In genomic region chr5:115212861-115213260, GRCm38 (mm10) we compare ENCODE assay signal across 19 mouse cellular contexts. TPM values are rescaled to one million over a fixed set of nuclear protein-coding genes. Genes with fewer than 3 reads are reported as not detected.
DNase-seq lines count a peak whose midpoint lies in the region; ATAC-seq and TF ChIP-seq lines count a peak whose summit lies in the region.
"Had no signal": no experiment of that assay in that cellular context is flagged by ENCODE, and none has a peak within 500 bp of the region (broad histone marks: within the 10 kb centered on the region; RNA-seq: fewer than 3 reads in every experiment).

No protein-coding gene starts in this region.

- 48% methylated on average over 4 of the region's 4 CpGs for WGBS in embryonic facial prominence, embryonic 15.5 days
- WGBS in embryonic facial prominence, embryonic 10.5 days, result 68% methylated on average over 4 of the region's 4 CpGs

- H3K9ac ChIP-seq in embryonic facial prominence, embryonic 15.5 days, result no peak overlapping the region
- H3K9ac ChIP-seq: forebrain, embryonic 12.5 days; heart, embryonic 12.5 days; hindbrain, embryonic 14.5 days; intestine, embryonic 15.5 days had no signal

- no peak overlapping the region for H3K4me2 ChIP-seq in embryonic facial prominence, embryonic 15.5 days (replicated peaks)
- H3K4me2 ChIP-seq: forebrain, embryonic 12.5 days; heart, embryonic 12.5 days; hindbrain, embryonic 14.5 days; intestine, embryonic 15.5 days had no signal

- peak; percentile 35; the same call in 1 of the 2 replicates for ATAC-seq in embryonic facial prominence, embryonic 15.5 days (ENCODE audit: insufficient number of reproducible peaks, low FRiP score, low TSS enrichment, low read depth)
- ATAC-seq in Patski, result no peak
- ATAC-seq: intestine, embryonic 15.5 days had no signal

- H3K9me3 ChIP-seq in embryonic facial prominence, embryonic 15.5 days (replicated peaks), result no peaks in the 10 kb centered on the region
- no peaks in the 10 kb centered on the region for H3K9me3 ChIP-seq in embryonic facial prominence, embryonic 10.5 days
- H3K9me3 ChIP-seq: forebrain, embryonic 12.5 days; heart, embryonic 12.5 days; hindbrain, embryonic 10.5 days; intestine, embryonic 15.5 days had no signal

- H3K27ac ChIP-seq in embryonic facial prominence, embryonic 15.5 days (replicated peaks), result no peak overlapping the region
- H3K27ac ChIP-seq in embryonic facial prominence, embryonic 10.5 days (replicated peaks), result no peak overlapping the region
- H3K27ac ChIP-seq in layer of hippocampus, adult 2 months, result peak overlapping the region; percentile 54; the same call in 1 of the 2 replicates
- H3K27ac ChIP-seq: heart, adult 2 months; hindbrain, embryonic 10.5 days; hindbrain, embryonic 14.5 days; intestine, embryonic 15.5 days had no signal

- POLR2A ChIA-PET in Patski (lab: Charles Lee), result interaction anchor here (0.7 kb wide), 1 partner anchor 45 kb away, joined by 3 read pairs; no protein-coding TSS in a partner anchor

- H3K4me1 ChIP-seq in embryonic facial prominence, embryonic 15.5 days, result peaks cover 16% of the 10 kb centered on the region
- H3K4me1 ChIP-seq in embryonic facial prominence, embryonic 10.5 days, result peaks cover 19% of the 10 kb centered on the region
- H3K4me1 ChIP-seq: intestine, embryonic 15.5 days had no signal

- in situ Hi-C loops in Patski (cut with MboI; ENCODE audit: low pct_unique_long_range_greater_than_20kb), result no loop called here

- no peaks in the 10 kb centered on the region for H3K36me3 ChIP-seq in embryonic facial prominence, embryonic 15.5 days
- no peaks in the 10 kb centered on the region for H3K36me3 ChIP-seq in embryonic facial prominence, embryonic 10.5 days (replicated peaks)
- H3K36me3 ChIP-seq: forebrain, embryonic 12.5 days; heart, embryonic 12.5 days; hindbrain, embryonic 10.5 days; intestine, embryonic 15.5 days had no signal

- TF ChIP-seq CTCF in layer of hippocampus, adult 2 months (conservative IDR thresholded peaks at IDR 0.05), result no peak
- TF ChIP-seq CTCF in Patski (IDR thresholded peaks at IDR 0.05), result no peak

- CTCF ChIA-PET in Patski (lab: Charles Lee), result no interaction called here

- no peak for DNase-seq in embryonic facial prominence, embryonic 10.5 days (ENCODE audit: low spot score)
- no peak for DNase-seq in layer of hippocampus, adult 2 months (ENCODE audit: low spot score in 2 of 2)
- no peak for DNase-seq in layer of hippocampus, adult 8-10 months (ENCODE audit: low spot score in 2 of 2)
- peak; percentile 68 for DNase-seq in 3T3-L1 (ENCODE audit: low read depth, low spot score)
- peak; percentile 12 for DNase-seq in Patski (ENCODE audit: low read depth, low spot score)
- no peak for DNase-seq in cerebellum, adult 9-11 months
- DNase-seq in cerebellum, postnatal 14 days, result no peak
- DNase-seq: adrenal gland, postnatal 25 days; cerebellum, adult 2 months; cerebellum, postnatal 36 days; gastrocnemius, postnatal 14 days; heart, adult 2 months; kidney, adult 18-20 months had no signal

- H3K27me3 ChIP-seq in embryonic facial prominence, embryonic 15.5 days, result peaks cover 17% of the 10 kb centered on the region
- H3K27me3 ChIP-seq in embryonic facial prominence, embryonic 10.5 days (replicated peaks; ENCODE audit: low read depth, poor library complexity, severe bottlenecking), result peaks cover 53% of the 10 kb centered on the region
- H3K27me3 ChIP-seq in Patski, result peaks cover 4% of the 10 kb centered on the region

- no peak overlapping the region for H3K4me3 ChIP-seq in embryonic facial prominence, embryonic 15.5 days (replicated peaks)
- H3K4me3 ChIP-seq in embryonic facial prominence, embryonic 10.5 days, result no peak overlapping the region
- no peak overlapping the region for H3K4me3 ChIP-seq in layer of hippocampus, adult 2 months
- H3K4me3 ChIP-seq: forebrain, embryonic 12.5 days; heart, adult 2 months; heart, embryonic 12.5 days; hindbrain, embryonic 10.5 days; intestine, embryonic 15.5 days had no signal

RNA-seq across cellular contexts. Expression of gene Cabp1, which starts 18.7 kb away (rescaled TPM):
- polyA plus RNA-seq in embryonic facial prominence, embryonic 15.5 days (2015; fragmentation: Nextera tagmentation; extraction: Ambion mirVana), result 2.6 and 3.0 TPM in 2 replicates
- polyA plus RNA-seq in embryonic facial prominence, embryonic 10.5 days (2016; fragmentation: Nextera tagmentation; extraction: Ambion mirVana), result 1.3 and 1.4 TPM in 2 replicates
- total RNA-seq in layer of hippocampus, adult 2 months (2021), result 100 to 1,000 TPM; 124 to 129 TPM
- total RNA-seq in layer of hippocampus, adult 8-10 months (2022), result 100 to 1,000 TPM; 109 to 118 (median 114) TPM
- 0.05 TPM for polyA plus RNA-seq in Patski (2021)

RNA-seq across cellular contexts. Expression of gene Pop5, which starts 22.8 kb away (rescaled TPM):
- polyA plus RNA-seq in embryonic facial prominence, embryonic 15.5 days (2015; fragmentation: Nextera tagmentation; extraction: Ambion mirVana), result 90.1 and 92.0 TPM in 2 replicates
- polyA plus RNA-seq in embryonic facial prominence, embryonic 10.5 days (2016; fragmentation: Nextera tagmentation; extraction: Ambion mirVana), result 114 and 122 TPM in 2 replicates
- total RNA-seq in layer of hippocampus, adult 2 months (2021), result 100 to 1,000 TPM; 103 to 104 TPM
- 100 to 1,000 TPM in 2 of 4 experiments, 10 to 100 TPM in 2; 89.0 to 104 (median 99.1) TPM for total RNA-seq in layer of hippocampus, adult 8-10 months (2022)
- polyA plus RNA-seq in Patski (2021), result 123 TPM

RNA-seq across cellular contexts. Expression of gene Mlec, which starts 54.9 kb away (rescaled TPM):
- polyA plus RNA-seq in embryonic facial prominence, embryonic 15.5 days (2015; fragmentation: Nextera tagmentation; extraction: Ambion mirVana), result 95.1 and 98.4 TPM in 2 replicates
- polyA plus RNA-seq in embryonic facial prominence, embryonic 10.5 days (2016; fragmentation: Nextera tagmentation; extraction: Ambion mirVana), result 73.6 and 80.6 TPM in 2 replicates
- 10 to 100 TPM; 75.7 to 84.7 TPM for total RNA-seq in layer of hippocampus, adult 2 months (2021)
- 100 to 1,000 TPM in 1 of 4 experiments, 10 to 100 TPM in 3; 80.4 to 100 (median 89.0) TPM for total RNA-seq in layer of hippocampus, adult 8-10 months (2022)
- 294 TPM for polyA plus RNA-seq in Patski (2021)

RNA-seq across cellular contexts. Expression of gene Rnf10, which starts 59.8 kb away (rescaled TPM):
- polyA plus RNA-seq in embryonic facial prominence, embryonic 15.5 days (2015; fragmentation: Nextera tagmentation; extraction: Ambion mirVana), result 158 and 170 TPM in 2 replicates
- polyA plus RNA-seq in embryonic facial prominence, embryonic 10.5 days (2016; fragmentation: Nextera tagmentation; extraction: Ambion mirVana), result 129 and 138 TPM in 2 replicates
- total RNA-seq in layer of hippocampus, adult 2 months (2021), result 100 to 1,000 TPM; 238 to 248 TPM
- total RNA-seq in layer of hippocampus, adult 8-10 months (2022), result 100 to 1,000 TPM; 226 to 251 (median 245) TPM
- 286 TPM for polyA plus RNA-seq in Patski (2021)

Comparison
In these comparisons a context has a peak if more than half of its experiments do, and no peak if none do; other contexts are left out.
1. DNase-seq: peak in 3T3-L1 (single experiment) and Patski (single experiment); none in embryonic facial prominence, embryonic 10.5 days (single experiment), layer of hippocampus, adult 2 months (0 of 2), layer of hippocampus, adult 8-10 months (0 of 2), cerebellum, adult 9-11 months (single experiment) and cerebellum, postnatal 14 days (0 of 2).